Mouse (Mus musculus) ES-Bruce4 (cell line): ENCODE measurements around the gene Tmigd1.
"Not testable (repeated sequence)": the region's sequence is repeated elsewhere in the genome, so short reads cannot be mapped to it uniquely, and the experiment has no call there.

ENCODE experiments used
- CTCF ChIP-seq: IDR thresholded peaks from one replicate; pipeline ENCODE4 v1.8.1; 2011; ENCODE audit warnings: low read depth, low read length
- EP300 ChIP-seq: IDR thresholded peaks from 2 replicates; pipeline ENCODE4 v1.6.1; 2011; ENCODE audit warnings: low read depth, low read length; ENCODE audit not compliant: insufficient read depth
- POLR2A ChIP-seq: IDR thresholded peaks from one replicate; pipeline ENCODE4 v1.8.1; 2011; ENCODE audit warnings: low read length; ENCODE audit not compliant: insufficient read depth

GRCm38 (mm10) chr11:76928586-76928985 lies 26.6 kb downstream of the Tmigd1 start:
- not testable (repeated sequence) for TF ChIP-seq CTCF, POLR2A, EP300
